ENCODE assay signal across 29 mouse cellular contexts in genomic region chr16:10438055-10438454, GRCm38 (mm10). TPM values are rescaled to one million over a fixed set of nuclear protein-coding genes. Genes with fewer than 3 reads are reported as not detected.
DNase-seq lines count a peak whose midpoint lies in the region; ATAC-seq and TF ChIP-seq lines count a peak whose summit lies in the region.
"Had no signal": no experiment of that assay in that cellular context is flagged by ENCODE, and none has a peak within 500 bp of the region (broad histone marks: within the 10 kb centered on the region; RNA-seq: fewer than 3 reads in every experiment).

No protein-coding gene starts in this region.

- TF ChIP-seq CTCF in CH12.LX (conservative IDR thresholded peaks at IDR 0.05 in 1 of 2, IDR thresholded peaks at IDR 0.05 in 1 of 2; ENCODE audit: low read depth in 2 of 2, low read length in 2 of 2), result no peak
- TF ChIP-seq CTCF in small intestine, adult 2 months (IDR thresholded peaks at IDR 0.05; ENCODE audit: extremely low read depth, insufficient read length, insufficient replicate concordance, low read depth, low read length), result no peak

- H3K79me2 ChIP-seq in CH12.LX (replicated peaks; ENCODE audit: control insufficient read depth, extremely low read depth, insufficient read depth, poor library complexity, severe bottlenecking), result no peaks in the 10 kb centered on the region

- H3K9ac ChIP-seq in forebrain, embryonic 11.5 days (ENCODE audit: low read length), result no peak overlapping the region
- H3K9ac ChIP-seq in forebrain, embryonic 13.5 days, result no peak overlapping the region
- no peak overlapping the region for H3K9ac ChIP-seq in CH12.LX (ENCODE audit: insufficient read depth, low read depth)
- H3K9ac ChIP-seq: embryonic facial prominence, embryonic 12.5 days; embryonic facial prominence, embryonic 15.5 days; forebrain, embryonic 12.5 days; hindbrain, embryonic 12.5 days; hindbrain, embryonic 15.5 days had no signal

- no peak for TF ChIP-seq POLR2A in CH12.LX (IDR thresholded peaks at IDR 0.05; ENCODE audit: low read depth, low read length)
- no peak for TF ChIP-seq POLR2A in small intestine, adult 2 months (IDR thresholded peaks at IDR 0.05; ENCODE audit: low read depth, low read length)

- no peak overlapping the region for H3K27ac ChIP-seq in forebrain, embryonic 11.5 days (ENCODE audit: low read depth, low read length)
- no peak overlapping the region for H3K27ac ChIP-seq in forebrain, embryonic 13.5 days
- H3K27ac ChIP-seq in CH12.LX (ENCODE audit: insufficient read depth, low read depth), result no peak overlapping the region
- peak overlapping the region; percentile 64 for H3K27ac ChIP-seq in small intestine, adult 2 months (ENCODE audit: insufficient read depth, low read depth, low read length)
- H3K27ac ChIP-seq: embryonic facial prominence, embryonic 12.5 days; embryonic facial prominence, embryonic 15.5 days; forebrain, embryonic 12.5 days; heart, embryonic 10.5 days; hindbrain, embryonic 12.5 days; hindbrain, embryonic 15.5 days had no signal

- in situ Hi-C loops in CH12.LX (cut with MboI; ENCODE audit: low pct_ligation_motif_present, low pct_unique_long_range_greater_than_20kb, low sequenced_read_pairs), result no loop called here

- H3K27me3 ChIP-seq in forebrain, embryonic 11.5 days (ENCODE audit: control insufficient read depth, insufficient read depth, low read length), result no peaks in the 10 kb centered on the region
- H3K27me3 ChIP-seq in forebrain, embryonic 13.5 days, result no peaks in the 10 kb centered on the region
- H3K27me3 ChIP-seq in CH12.LX (replicated peaks), result no peaks in the 10 kb centered on the region
- no peaks in the 10 kb centered on the region for H3K27me3 ChIP-seq in small intestine, adult 2 months (ENCODE audit: control insufficient read depth, insufficient read depth, low read length)
- H3K27me3 ChIP-seq: embryonic facial prominence, embryonic 12.5 days; embryonic facial prominence, embryonic 15.5 days; forebrain, embryonic 12.5 days; hindbrain, embryonic 12.5 days; hindbrain, embryonic 15.5 days; Patski had no signal

- no peak for ATAC-seq in forebrain, embryonic 11.5 days (replicated peaks; ENCODE audit: low FRiP score)
- ATAC-seq in forebrain, embryonic 13.5 days, result no peak
- ATAC-seq: forebrain, embryonic 16.5 days; Patski had no signal

- 92% methylated on average over 5 of the region's 5 CpGs for WGBS in forebrain, embryonic 11.5 days
- WGBS in forebrain, embryonic 13.5 days, result 85% methylated on average over 5 of the region's 5 CpGs
- 33% methylated on average over 5 of the region's 5 CpGs for WGBS in small intestine, adult 2 months

- no peak for TF ChIP-seq EP300 in CH12.LX (IDR thresholded peaks at IDR 0.05; ENCODE audit: low read length)

- H3K4me1 ChIP-seq in forebrain, embryonic 11.5 days (replicated peaks; ENCODE audit: control insufficient read depth, insufficient read depth, low read length), result no peaks in the 10 kb centered on the region
- H3K4me1 ChIP-seq in forebrain, embryonic 13.5 days, result no peaks in the 10 kb centered on the region
- H3K4me1 ChIP-seq in CH12.LX (ENCODE audit: control insufficient read depth in 1 of 2, insufficient read depth in 2 of 2), result peaks cover 14 to 41% of the 10 kb centered on the region in 2 experiments
- peaks cover 29% of the 10 kb centered on the region; the same call in 1 of the 2 replicates for H3K4me1 ChIP-seq in small intestine, adult 2 months (ENCODE audit: control insufficient read depth, insufficient read depth, insufficient read length, low read length)
- H3K4me1 ChIP-seq: embryonic facial prominence, embryonic 12.5 days; embryonic facial prominence, embryonic 15.5 days; forebrain, embryonic 12.5 days; hindbrain, embryonic 12.5 days had no signal

- H3K4me2 ChIP-seq in forebrain, embryonic 11.5 days (ENCODE audit: low read depth, low read length, severe bottlenecking), result no peak overlapping the region
- no peak overlapping the region for H3K4me2 ChIP-seq in forebrain, embryonic 13.5 days
- H3K4me2 ChIP-seq in CH12.LX (ENCODE audit: insufficient read depth, low read depth, poor library complexity, severe bottlenecking), result no peak overlapping the region
- H3K4me2 ChIP-seq: embryonic facial prominence, embryonic 12.5 days; embryonic facial prominence, embryonic 15.5 days; forebrain, embryonic 12.5 days; hindbrain, embryonic 12.5 days; hindbrain, embryonic 15.5 days had no signal

- TF ChIP-seq RAD21 in CH12.LX (IDR thresholded peaks at IDR 0.05; ENCODE audit: low read depth, low read length), result no peak

- DNase-seq in forebrain, embryonic 11.5 days (ENCODE audit: low spot score), result peak; percentile 18
- DNase-seq in kidney, adult 18-20 months, result peak; percentile 21
- DNase-seq in kidney, adult 8-10 months, result no peak
- no peak for DNase-seq in CH12.LX (ENCODE audit: extremely low read depth)
- DNase-seq in ovary, postnatal 36 days (ENCODE audit: low spot score), result no peak
- DNase-seq: adrenal gland, adult 2 months; adrenal gland, postnatal 14 days; cerebellum, adult 11 months; cerebellum, adult 2 months; cerebellum, adult 9-11 months; cerebellum, postnatal 25 days; gastrocnemius, postnatal 10 days; gastrocnemius, postnatal 36 days had no signal

- dilution Hi-C loops in CH12.LX (cut with MboI; ENCODE audit: extremely low pct_ligation_motif_present, extremely low pct_unique_long_range_greater_than_20kb, low sequenced_read_pairs), result no loop called here

- H3K4me3 ChIP-seq in forebrain, embryonic 11.5 days (ENCODE audit: low read depth, low read length), result no peak overlapping the region
- H3K4me3 ChIP-seq in forebrain, embryonic 13.5 days, result no peak overlapping the region
- no peak overlapping the region for H3K4me3 ChIP-seq in CH12.LX (replicated peaks in 1 of 3; ENCODE audit: low read depth in 2 of 3, low read length in 2 of 3, poor library complexity in 1 of 3)
- H3K4me3 ChIP-seq in small intestine, adult 2 months (ENCODE audit: low read depth, low read length), result no peak overlapping the region
- H3K4me3 ChIP-seq: embryonic facial prominence, embryonic 12.5 days; embryonic facial prominence, embryonic 15.5 days; forebrain, embryonic 12.5 days; heart, embryonic 10.5 days; hindbrain, embryonic 12.5 days; hindbrain, embryonic 15.5 days had no signal

- H3K9me3 ChIP-seq in forebrain, embryonic 11.5 days (ENCODE audit: control insufficient read depth, low read length), result no peaks in the 10 kb centered on the region
- H3K9me3 ChIP-seq in forebrain, embryonic 13.5 days (replicated peaks), result no peaks in the 10 kb centered on the region
- H3K9me3 ChIP-seq in CH12.LX (replicated peaks; ENCODE audit: low read length), result no peaks in the 10 kb centered on the region
- H3K9me3 ChIP-seq: embryonic facial prominence, embryonic 12.5 days; embryonic facial prominence, embryonic 15.5 days; forebrain, embryonic 12.5 days; G1E; heart, embryonic 10.5 days; hindbrain, embryonic 12.5 days; hindbrain, embryonic 15.5 days had no signal

- no peaks in the 10 kb centered on the region for H3K36me3 ChIP-seq in forebrain, embryonic 11.5 days (ENCODE audit: control insufficient read depth, insufficient read depth, low read length)
- peaks cover 19% of the 10 kb centered on the region; the same call in 1 of the 2 replicates for H3K36me3 ChIP-seq in forebrain, embryonic 13.5 days (ENCODE audit: poor library complexity, severe bottlenecking)
- H3K36me3 ChIP-seq in CH12.LX (replicated peaks in 1 of 2; ENCODE audit: control insufficient read depth in 1 of 2, insufficient read depth in 1 of 2, low read length in 1 of 2), result no peaks in the 10 kb centered on the region
- H3K36me3 ChIP-seq in small intestine, adult 2 months (ENCODE audit: control insufficient read depth, insufficient read depth, low read length), result no peaks in the 10 kb centered on the region
- H3K36me3 ChIP-seq: embryonic facial prominence, embryonic 15.5 days; G1E; hindbrain, embryonic 12.5 days had no signal

TF ChIP-seq in CH12.LX, 34 proteins besides CTCF, POLR2A, EP300 and RAD21:
- peak; percentile 34; the same call in 1 of the 2 replicates for TF ChIP-seq BHLHE40 (IDR thresholded peaks at IDR 0.05; ENCODE audit: low read depth, low read length)
- TF ChIP-seq ZNF384 (IDR thresholded peaks at IDR 0.05; ENCODE audit: low read depth, low read length), result no peak

RNA-seq across cellular contexts. Expression of gene Tvp23a, which starts 9.1 kb away (rescaled TPM):
- polyA plus RNA-seq in forebrain, embryonic 11.5 days (2014; fragmentation: Nextera tagmentation; extraction: Ambion mirVana), result 22.8 and 23.8 TPM in 2 replicates
- 37.1 and 39.8 TPM in 2 replicates for polyA plus RNA-seq in forebrain, embryonic 13.5 days (2015; fragmentation: Nextera tagmentation; extraction: Ambion mirVana)
- total RNA-seq in CH12.LX (2012; rRNA removed) (0.63 and 0.68 TPM in 2 replicates), CH12.LX (2014; rRNA removed) (0.18 TPM in 1 of 2 replicates, not detected in the other)
- polyA plus RNA-seq in CH12.LX (2012; ENCODE audit: insufficient read length, low read depth), result 1.7 and 1.8 TPM in 2 replicates
- 0.88 and 1.4 TPM in 2 replicates for polyA plus RNA-seq in small intestine, adult 2 months (2012; rRNA removed)
- total RNA-seq: granulocyte monocyte progenitor cell, adult 5-6 weeks; hematopoietic stem cell, adult 5-6 weeks had no signal
- polyA plus RNA-seq: G1E had no signal

RNA-seq across cellular contexts. Expression of gene Nubp1, which starts 26.3 kb away (rescaled TPM):
- 69.1 and 71.3 TPM in 2 replicates for polyA plus RNA-seq in forebrain, embryonic 11.5 days (2014; fragmentation: Nextera tagmentation; extraction: Ambion mirVana)
- 51.9 and 56.4 TPM in 2 replicates for polyA plus RNA-seq in forebrain, embryonic 13.5 days (2015; fragmentation: Nextera tagmentation; extraction: Ambion mirVana)
- total RNA-seq in CH12.LX (2012; rRNA removed) (163 and 169 TPM in 2 replicates), CH12.LX (2014; rRNA removed) (152 TPM in 2 replicates)
- polyA plus RNA-seq in CH12.LX (2012; ENCODE audit: insufficient read length, low read depth), result 162 and 176 TPM in 2 replicates
- polyA plus RNA-seq in small intestine, adult 2 months (2012; rRNA removed), result 11.1 and 20.3 TPM in 2 replicates

RNA-seq across cellular contexts. Expression of gene Ciita, which starts 41.8 kb away (rescaled TPM):
- 0.35 and 0.63 TPM in 2 replicates for polyA plus RNA-seq in forebrain, embryonic 11.5 days (2014; fragmentation: Nextera tagmentation; extraction: Ambion mirVana)
- polyA plus RNA-seq in forebrain, embryonic 13.5 days (2015; fragmentation: Nextera tagmentation; extraction: Ambion mirVana), result 0.29 and 0.40 TPM in 2 replicates
- total RNA-seq in CH12.LX (2012; rRNA removed), result 32.7 and 39.8 TPM in 2 replicates
- total RNA-seq in CH12.LX (2014; rRNA removed), result 38.8 and 39.1 TPM in 2 replicates
- 62.3 and 69.6 TPM in 2 replicates for polyA plus RNA-seq in CH12.LX (2012; ENCODE audit: insufficient read length, low read depth)
- polyA plus RNA-seq in small intestine, adult 2 months (2012; rRNA removed), result 5.9 and 17.0 TPM in 2 replicates
- polyA plus RNA-seq: G1E had no signal

RNA-seq across cellular contexts. Expression of gene Tekt5, which starts 42.8 kb away (rescaled TPM):
- 0.15 TPM in 1 of 2 replicates, not detected in the other for polyA plus RNA-seq in forebrain, embryonic 11.5 days (2014; fragmentation: Nextera tagmentation; extraction: Ambion mirVana)
- polyA plus RNA-seq in forebrain, embryonic 13.5 days (2015; fragmentation: Nextera tagmentation; extraction: Ambion mirVana), result 0.74 and 1.4 TPM in 2 replicates
- 0.08 TPM in 1 of 2 replicates, not detected in the other for total RNA-seq in CH12.LX (2012; rRNA removed)
- total RNA-seq in CH12.LX (2014; rRNA removed), result not detected in 2 replicates
- 0.14 and 0.17 TPM in 2 replicates for polyA plus RNA-seq in CH12.LX (2012; ENCODE audit: insufficient read length, low read depth)
- polyA plus RNA-seq in small intestine, adult 2 months (2012; rRNA removed), result 0.08 TPM in 1 of 2 replicates, not detected in the other
- total RNA-seq: adrenal gland, adult 2 months; adrenal gland, postnatal 14 days; common myeloid progenitor, adult 5-6 weeks; gastrocnemius, adult 18-20 months; gastrocnemius, postnatal 36 days; granulocyte monocyte progenitor cell, adult 5-6 weeks; heart, postnatal 25 days; hematopoietic stem cell, adult 5-6 weeks had no signal
- polyA plus RNA-seq: adrenal gland, adult 2 months; embryonic facial prominence, embryonic 12.5 days; Patski had no signal

Comparison
In these comparisons a context has a peak if more than half of its experiments do, and no peak if none do; other contexts are left out.
1. DNase-seq: peak in forebrain, embryonic 11.5 days (single experiment) and kidney, adult 18-20 months (single experiment); none in kidney, adult 8-10 months (0 of 2), CH12.LX (single experiment) and ovary, postnatal 36 days (single experiment).